Mouse (Mus musculus): ENCODE measurements around the gene Kat2b. TPM values are rescaled to one million over a fixed set of nuclear protein-coding genes. Genes with fewer than 3 reads are reported as not detected.
"Not testable (repeated sequence)": the region's sequence is repeated elsewhere in the genome, so short reads cannot be mapped to it uniquely, and the experiment has no call there.

The Kat2b gene
- total RNA-seq, 1 experiment from 2014 or later, result 97.4 TPM

DNA sequence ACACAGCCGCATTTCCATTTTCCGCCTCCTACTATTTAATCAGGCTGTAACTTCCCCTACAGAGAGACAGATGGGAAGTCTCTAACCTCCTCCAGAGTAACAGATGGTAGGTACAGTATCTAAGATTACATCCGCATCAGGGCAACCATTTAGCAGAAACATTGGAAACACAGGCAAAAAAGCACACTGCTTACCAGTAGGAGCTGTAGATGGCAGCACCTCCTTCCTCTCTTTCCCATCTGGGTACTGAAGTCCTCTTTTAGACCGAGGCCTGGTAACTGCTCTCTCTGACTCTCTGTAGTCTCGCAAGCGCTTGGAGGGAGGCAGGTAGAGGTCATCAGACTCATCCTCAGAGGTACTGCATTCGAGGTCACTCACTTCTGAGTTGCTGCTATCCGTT lies 112.1 kb downstream of the Kat2b start:
- peak; percentile 45 to 71 for ATAC-seq (replicated peaks in 1 of 2; ENCODE audit: insufficient read depth in 1 of 2, low FRiP score in 2 of 2, low TSS enrichment in 1 of 2, low read depth in 1 of 2, poor library complexity in 2 of 2, severe bottlenecking in 2 of 2)

DNA sequence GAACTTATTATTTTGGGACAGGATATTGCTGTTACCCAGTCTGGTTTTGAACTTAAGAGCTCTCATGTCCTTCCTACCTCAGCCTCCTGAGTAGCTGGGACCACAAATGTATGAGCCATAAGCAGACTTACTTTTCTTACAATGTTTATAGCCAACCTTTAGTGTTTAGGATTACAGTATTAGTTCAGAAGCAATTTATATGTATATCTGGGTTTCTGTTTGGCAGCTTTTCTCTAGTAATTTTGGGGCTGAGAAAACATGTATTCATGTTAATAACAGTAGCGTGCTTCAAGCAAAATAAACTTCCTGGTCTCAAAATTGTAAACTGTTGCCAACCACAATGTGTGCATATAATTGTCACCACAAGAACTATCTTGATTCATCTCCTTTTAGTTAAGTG lies 121.7 kb downstream of the Kat2b start:
- no peak for ATAC-seq (replicated peaks in 1 of 2; ENCODE audit: insufficient read depth in 1 of 2, low FRiP score in 2 of 2, low TSS enrichment in 1 of 2, low read depth in 1 of 2, poor library complexity in 2 of 2, severe bottlenecking in 2 of 2)

DNA sequence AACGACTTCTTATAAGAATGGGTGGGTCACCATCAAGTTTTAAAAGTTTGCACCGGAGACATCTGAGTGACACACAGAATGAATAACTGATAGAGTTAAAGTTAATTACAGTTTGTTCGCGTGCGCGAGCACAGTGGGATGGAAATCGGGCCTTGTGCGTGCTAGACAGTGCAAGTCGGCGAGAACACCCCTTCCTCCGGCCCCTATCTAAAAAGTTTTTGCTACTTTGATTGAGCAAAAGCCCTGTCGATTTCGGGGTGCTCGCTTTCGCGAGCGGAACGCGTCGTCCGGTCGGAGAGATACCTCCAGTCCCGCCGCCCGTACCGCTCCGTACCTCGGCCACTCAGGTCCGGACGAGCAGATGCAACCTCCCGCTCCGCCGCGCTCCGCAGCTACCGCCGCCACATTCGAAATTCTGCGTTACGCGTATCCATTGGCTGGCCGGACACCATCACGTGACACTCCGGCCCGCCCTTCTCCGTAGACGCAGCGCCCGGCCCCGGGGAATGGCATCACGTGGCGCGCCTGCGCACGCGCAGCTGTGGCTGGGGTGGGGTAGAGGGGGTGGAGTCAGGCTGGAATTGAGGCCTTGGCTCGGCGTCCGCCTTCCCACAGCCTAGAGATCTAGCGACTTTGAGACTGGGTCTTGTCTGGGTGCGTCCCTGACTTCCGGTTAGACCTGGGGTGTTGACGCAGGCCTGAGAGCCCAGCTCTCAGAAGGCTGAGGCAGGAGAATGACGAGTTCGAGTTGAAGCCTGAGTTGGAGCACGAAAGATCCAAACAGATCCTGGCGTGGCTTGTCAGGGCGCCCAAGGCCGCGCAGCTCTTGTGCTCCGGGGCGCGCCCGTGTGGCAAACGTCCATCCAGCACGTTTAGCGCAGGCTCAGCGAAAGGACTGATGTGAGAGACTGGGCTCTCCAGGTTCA lies 122.5 kb downstream of the Kat2b start, which contains the start of gene Sgo1:
Gene Sgo1 (minus strand): TSS at position 457 of the 926 bp plus-strand sequence.
- ATAC-seq (replicated peaks in 1 of 2; ENCODE audit: insufficient read depth in 1 of 2, low FRiP score in 2 of 2, low TSS enrichment in 1 of 2, low read depth in 1 of 2, poor library complexity in 2 of 2, severe bottlenecking in 2 of 2), result peak; percentile 87

DNA sequence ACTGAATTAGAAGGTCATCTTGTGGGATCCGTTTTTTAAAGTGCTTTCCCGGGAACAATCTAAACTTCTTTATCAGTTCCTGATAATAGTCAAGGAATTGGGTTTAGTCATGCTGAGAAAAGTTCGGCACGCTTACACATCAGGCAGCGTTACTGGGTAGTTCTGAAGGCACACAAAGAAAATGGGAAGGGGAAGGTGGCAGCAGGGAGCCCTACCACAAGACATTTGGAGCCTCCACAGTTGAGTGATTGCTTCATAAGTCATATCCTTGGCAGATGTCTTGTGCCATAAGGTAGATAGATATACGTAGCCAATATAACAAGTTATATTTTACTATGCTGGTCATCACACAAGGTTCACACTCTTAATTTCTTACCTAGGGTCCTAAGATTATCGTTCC lies 123.3 kb downstream of the Kat2b start:
- peak; percentile 47 to 51 for ATAC-seq (replicated peaks in 1 of 2; ENCODE audit: insufficient read depth in 1 of 2, low FRiP score in 2 of 2, low TSS enrichment in 1 of 2, low read depth in 1 of 2, poor library complexity in 2 of 2, severe bottlenecking in 2 of 2)

DNA sequence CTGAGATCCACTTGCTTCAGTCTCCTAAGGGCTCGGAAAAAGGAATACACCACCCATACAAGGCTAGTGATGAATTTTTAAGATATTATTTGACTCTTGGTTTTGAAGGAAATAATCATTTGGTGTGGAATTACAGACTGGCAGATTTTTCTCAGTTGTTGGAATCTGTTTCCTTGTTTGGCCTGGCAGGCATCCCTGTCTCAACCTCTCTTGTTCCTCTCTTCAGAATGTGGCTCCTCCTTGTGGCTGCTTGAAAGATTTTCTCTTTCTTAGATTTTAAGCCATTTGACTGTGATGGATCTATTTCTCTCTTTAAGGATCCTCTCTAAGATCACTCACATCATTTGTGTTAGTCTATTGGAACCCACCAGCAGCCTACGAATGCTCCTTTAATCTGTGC lies 127.4 kb downstream of the Kat2b start:
- no peak for ATAC-seq (replicated peaks in 1 of 2; ENCODE audit: insufficient read depth in 1 of 2, low FRiP score in 2 of 2, low TSS enrichment in 1 of 2, low read depth in 1 of 2, poor library complexity in 2 of 2, severe bottlenecking in 2 of 2)

DNA sequence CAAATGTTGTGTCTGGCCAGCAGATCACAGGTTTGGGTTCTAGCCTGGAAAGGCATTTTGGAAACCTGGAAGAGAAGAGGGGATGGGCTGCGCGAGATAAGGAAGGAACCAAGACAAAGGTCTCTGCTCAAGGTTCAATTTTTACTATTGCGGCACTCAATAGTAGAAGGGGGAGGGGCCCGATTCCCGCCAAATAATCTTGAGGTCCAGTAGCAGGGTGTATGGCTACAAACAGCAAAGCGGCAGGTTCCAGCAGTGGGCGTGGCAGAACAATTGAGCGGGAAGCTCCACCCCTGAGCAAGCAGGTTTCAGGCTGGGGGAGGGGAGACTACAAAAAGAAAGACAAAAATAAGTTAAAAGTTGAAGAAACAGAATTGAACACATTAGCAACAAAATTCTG lies 130.9 kb downstream of the Kat2b start:
- not testable (repeated sequence) for ATAC-seq (replicated peaks in 1 of 2; ENCODE audit: insufficient read depth in 1 of 2, low FRiP score in 2 of 2, low TSS enrichment in 1 of 2, low read depth in 1 of 2, poor library complexity in 2 of 2, severe bottlenecking in 2 of 2)

DNA sequence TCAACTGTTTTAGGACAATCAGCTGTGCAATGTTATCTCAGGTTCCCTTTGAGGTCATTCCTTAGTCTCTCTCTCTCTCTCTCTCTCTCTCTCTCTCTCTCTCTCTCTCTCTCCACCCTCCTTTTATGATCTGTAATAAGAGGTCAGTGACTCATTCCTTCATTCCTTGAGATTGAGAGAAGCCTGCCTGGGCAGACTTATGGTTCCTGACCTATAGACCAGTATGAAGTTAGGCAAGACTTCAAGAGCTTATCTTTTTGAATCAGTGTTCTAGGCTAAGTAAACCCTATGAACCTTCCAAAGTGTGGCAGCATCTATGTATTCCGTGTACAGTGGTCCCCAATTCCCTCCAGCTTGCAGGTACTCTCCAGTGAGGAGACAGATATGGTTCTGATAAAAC lies 147.8 kb downstream of the Kat2b start:
- no peak for ATAC-seq (replicated peaks in 1 of 2; ENCODE audit: insufficient read depth in 1 of 2, low FRiP score in 2 of 2, low TSS enrichment in 1 of 2, low read depth in 1 of 2, poor library complexity in 2 of 2, severe bottlenecking in 2 of 2)

DNA sequence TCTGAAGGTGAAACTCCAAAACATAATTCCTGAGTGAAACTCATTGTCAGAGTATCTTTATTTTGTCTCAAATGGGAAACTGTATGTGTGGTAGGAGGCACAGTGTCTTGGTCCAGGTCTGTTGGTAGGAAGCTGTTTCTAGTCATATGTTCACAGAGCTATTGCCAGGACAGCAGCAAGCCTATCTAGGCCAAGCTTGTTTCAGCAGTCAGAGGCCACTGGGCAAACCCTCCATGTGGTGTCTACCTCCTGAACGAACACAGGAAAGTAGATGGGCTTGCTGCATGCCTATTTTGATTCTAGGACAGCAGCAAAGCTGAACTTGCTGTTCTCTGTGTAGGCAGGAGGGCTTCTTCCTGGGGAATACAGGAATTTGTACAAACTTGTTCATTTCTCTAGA lies 148.5 kb downstream of the Kat2b start:
- not testable (repeated sequence) for ATAC-seq (replicated peaks in 1 of 2; ENCODE audit: insufficient read depth in 1 of 2, low FRiP score in 2 of 2, low TSS enrichment in 1 of 2, low read depth in 1 of 2, poor library complexity in 2 of 2, severe bottlenecking in 2 of 2)

DNA sequence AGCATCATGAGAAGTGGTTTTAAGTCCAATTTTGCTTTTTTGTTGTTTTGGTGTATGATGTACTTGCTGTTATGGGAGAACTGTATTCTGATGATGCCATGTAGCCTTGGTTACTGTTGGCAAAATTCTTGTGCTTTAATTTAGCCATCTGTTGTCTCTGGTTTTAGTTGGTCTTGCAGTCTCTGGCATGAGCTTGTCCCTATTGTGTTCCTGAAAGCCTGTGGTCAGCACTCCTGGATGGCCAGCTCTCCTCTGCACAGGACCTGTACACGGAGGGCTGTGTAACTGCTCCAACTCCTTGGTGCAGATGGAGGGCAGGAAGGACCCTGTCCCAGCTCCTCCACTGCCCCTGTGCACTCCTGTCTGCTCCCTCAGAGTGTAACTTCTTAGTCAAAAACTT lies 151.8 kb downstream of the Kat2b start:
- ATAC-seq (replicated peaks in 1 of 2; ENCODE audit: insufficient read depth in 1 of 2, low FRiP score in 2 of 2, low TSS enrichment in 1 of 2, low read depth in 1 of 2, poor library complexity in 2 of 2, severe bottlenecking in 2 of 2), result no peak

DNA sequence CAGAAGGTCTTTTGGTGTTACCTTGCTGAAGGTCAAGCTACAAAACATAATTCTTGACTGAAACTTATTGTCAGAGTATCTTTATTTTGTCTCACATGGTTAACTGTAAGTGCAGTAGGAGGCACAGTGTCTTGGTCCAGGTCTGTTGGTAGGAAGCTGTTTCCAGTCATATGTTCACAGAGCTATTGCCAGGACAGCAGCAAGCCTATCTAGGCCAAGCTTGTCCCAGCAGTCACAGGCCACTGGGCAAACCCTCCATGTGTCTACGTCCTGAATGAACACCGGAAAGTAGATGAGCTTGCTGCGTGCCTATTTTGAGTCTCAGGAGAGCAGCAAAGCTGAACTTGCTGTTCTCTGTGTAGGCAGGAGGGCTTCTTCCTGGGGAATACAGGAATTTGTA lies 152.3 kb downstream of the Kat2b start:
- ATAC-seq (replicated peaks in 1 of 2; ENCODE audit: insufficient read depth in 1 of 2, low FRiP score in 2 of 2, low TSS enrichment in 1 of 2, low read depth in 1 of 2, poor library complexity in 2 of 2, severe bottlenecking in 2 of 2), result not testable (repeated sequence)

Other genes with a start within 250 kb of the Kat2b start
- not detected in 2 replicates for gene Efhb, start 103.5 kb upstream of the Kat2b start, total RNA-seq (2017)
- 74.4 and 86.4 TPM in 2 replicates for gene Rab5a, start 87.6 kb upstream of the Kat2b start, total RNA-seq (2017)
- 0.31 TPM in 1 of 2 replicates, not detected in the other for gene Pp2d1, start 27.4 kb upstream of the Kat2b start, total RNA-seq (2017)
- 27.9 and 103 TPM in 2 replicates for gene Sgo1, start 122.5 kb downstream of the Kat2b start, total RNA-seq (2017)

Data from hematopoietic stem cell, adult 5-6 weeks (primary cell).